Comparison of ENCODE assay signal across 22 mouse cellular contexts in genomic region chr14:75175781-75176180, GRCm38 (mm10). TPM values are rescaled to one million over a fixed set of nuclear protein-coding genes. Genes with fewer than 3 reads are reported as not detected.
A peak's percentile ranks its signal among the peaks of the same experiment; 100 is the strongest.
DNase-seq lines count a peak whose midpoint lies in the region; ATAC-seq and TF ChIP-seq lines count a peak whose summit lies in the region.
"Had no signal": no experiment of that assay in that cellular context is flagged by ENCODE, and none has a peak within 500 bp of the region (broad histone marks: within the 10 kb centered on the region; RNA-seq: fewer than 3 reads in every experiment).

No protein-coding gene starts in this region.

- H3K36me3 ChIP-seq in liver, embryonic 15.5 days (replicated peaks): no peaks in the 10 kb centered on the region
- H3K36me3 ChIP-seq in liver, embryonic 12.5 days: no peaks in the 10 kb centered on the region
- no peaks in the 10 kb centered on the region for H3K36me3 ChIP-seq in thymus, adult 2 months (ENCODE audit: control insufficient read depth, insufficient read depth, low read length)
- H3K36me3 ChIP-seq in midbrain, embryonic 11.5 days (ENCODE audit: control insufficient read depth, insufficient read depth, low read length): no peaks in the 10 kb centered on the region
- H3K36me3 ChIP-seq: embryonic facial prominence, embryonic 15.5 days; heart, embryonic 12.5 days; limb, embryonic 13.5 days had no signal

- H3K4me1 ChIP-seq in liver, embryonic 15.5 days (replicated peaks): peaks cover 39% of the 10 kb centered on the region
- H3K4me1 ChIP-seq in liver, embryonic 12.5 days: peaks cover 54% of the 10 kb centered on the region
- peaks cover 34% of the 10 kb centered on the region for H3K4me1 ChIP-seq in thymus, adult 2 months (replicated peaks; ENCODE audit: control insufficient read depth, insufficient read depth, low read length)
- peaks cover 52% of the 10 kb centered on the region for H3K4me1 ChIP-seq in bone marrow macrophage, adult 2 months (ENCODE audit: control insufficient read depth, insufficient read depth, low read length)
- H3K4me1 ChIP-seq in midbrain, embryonic 11.5 days (ENCODE audit: control insufficient read depth, insufficient read depth, low read length): no peaks in the 10 kb centered on the region
- H3K4me1 ChIP-seq: embryonic facial prominence, embryonic 15.5 days; limb, embryonic 13.5 days had no signal

- TF ChIP-seq POLR2A in thymus, adult 2 months (IDR thresholded peaks at IDR 0.05; ENCODE audit: control insufficient read depth, extremely low read depth, insufficient read depth, low read length, poor library complexity): no peak
- TF ChIP-seq POLR2A in bone marrow macrophage, adult 2 months (IDR thresholded peaks at IDR 0.05; ENCODE audit: borderline replicate concordance, low read depth, low read length): no peak

- 44% methylated on average over 7 of the region's 7 CpGs for WGBS in liver, embryonic 15.5 days (ENCODE audit: insufficient replicate concordance)
- 50% methylated on average over 7 of the region's 7 CpGs for WGBS in liver, embryonic 12.5 days (ENCODE audit: insufficient replicate concordance)
- WGBS in thymus, adult 2 months: 53% methylated on average over 7 of the region's 7 CpGs
- WGBS in midbrain, embryonic 11.5 days: 88% methylated on average over 7 of the region's 7 CpGs

- peaks cover 15% of the 10 kb centered on the region; the same call in 1 of the 2 replicates for H3K27me3 ChIP-seq in liver, embryonic 15.5 days
- H3K27me3 ChIP-seq in liver, embryonic 12.5 days (replicated peaks): peaks cover 6% of the 10 kb centered on the region; the same call in 1 of the 2 replicates
- H3K27me3 ChIP-seq in thymus, adult 2 months (ENCODE audit: control insufficient read depth, insufficient read depth, low read length): no peaks in the 10 kb centered on the region
- H3K27me3 ChIP-seq in midbrain, embryonic 11.5 days (ENCODE audit: control insufficient read depth, insufficient read depth, low read length): no peaks in the 10 kb centered on the region
- H3K27me3 ChIP-seq: embryonic facial prominence, embryonic 15.5 days; heart, embryonic 12.5 days; limb, embryonic 13.5 days had no signal

- ATAC-seq in liver, embryonic 15.5 days (ENCODE audit: insufficient read depth): no peak
- ATAC-seq in liver, embryonic 12.5 days: no peak
- ATAC-seq in midbrain, embryonic 11.5 days (ENCODE audit: low FRiP score): no peak
- ATAC-seq: forebrain, postnatal 0 days; hindbrain, embryonic 16.5 days had no signal

- no peak for TF ChIP-seq CTCF in thymus, adult 2 months (IDR thresholded peaks at IDR 0.05; ENCODE audit: borderline replicate concordance, control insufficient read depth, extremely low read depth, insufficient read depth, low read length, poor library complexity)
- no peak for TF ChIP-seq CTCF in bone marrow macrophage, adult 2 months (IDR thresholded peaks at IDR 0.05; ENCODE audit: low read depth, low read length)

- H3K9me3 ChIP-seq in liver, embryonic 15.5 days (replicated peaks): no peaks in the 10 kb centered on the region
- no peaks in the 10 kb centered on the region for H3K9me3 ChIP-seq in liver, embryonic 12.5 days (replicated peaks)
- H3K9me3 ChIP-seq in midbrain, embryonic 11.5 days (ENCODE audit: control insufficient read depth, low read length): no peaks in the 10 kb centered on the region
- H3K9me3 ChIP-seq: embryonic facial prominence, embryonic 15.5 days; heart, embryonic 12.5 days; limb, embryonic 13.5 days; megakaryocyte, embryonic 14.5 days had no signal

- DNase-seq in thymus, adult 2 months: no peak
- DNase-seq in thymus, postnatal 0 days (ENCODE audit: low spot score): no peak
- DNase-seq in thymus, postnatal 36 days: peak; percentile 19 to 23
- no peak for DNase-seq in midbrain, embryonic 11.5 days (ENCODE audit: low spot score, missing footprints)
- no peak for DNase-seq in embryo, embryonic 10 days (ENCODE audit: low spot score)
- DNase-seq: adrenal gland, adult 8-10 months; cerebellum, adult 11-12 months; cerebellum, postnatal 25 days; forebrain, postnatal 0 days; gastrocnemius, postnatal 36 days; kidney, adult 11 months; lung, embryonic 14.5 days had no signal

- H3K4me3 ChIP-seq in liver, embryonic 15.5 days (replicated peaks): no peak overlapping the region
- no peak overlapping the region for H3K4me3 ChIP-seq in liver, embryonic 12.5 days
- H3K4me3 ChIP-seq in thymus, adult 2 months (ENCODE audit: control insufficient read depth, insufficient read depth, low read length): no peak overlapping the region
- no peak overlapping the region for H3K4me3 ChIP-seq in bone marrow macrophage, adult 2 months (ENCODE audit: insufficient read depth, low read length)
- H3K4me3 ChIP-seq in midbrain, embryonic 11.5 days (ENCODE audit: low read depth, low read length): no peak overlapping the region
- H3K4me3 ChIP-seq: embryonic facial prominence, embryonic 15.5 days; heart, embryonic 12.5 days; limb, embryonic 13.5 days; megakaryocyte, embryonic 14.5 days had no signal

- no peak overlapping the region for H3K4me2 ChIP-seq in liver, embryonic 15.5 days
- H3K4me2 ChIP-seq in liver, embryonic 12.5 days: no peak overlapping the region
- H3K4me2 ChIP-seq in midbrain, embryonic 11.5 days: no peak overlapping the region
- H3K4me2 ChIP-seq: embryonic facial prominence, embryonic 15.5 days; heart, embryonic 12.5 days; limb, embryonic 13.5 days; lung, embryonic 14.5 days had no signal

- peak overlapping the region; percentile 11; the same call in 1 of the 2 replicates for H3K27ac ChIP-seq in liver, embryonic 15.5 days (replicated peaks)
- H3K27ac ChIP-seq in liver, embryonic 12.5 days: no peak overlapping the region
- peak overlapping the region; percentile 87 for H3K27ac ChIP-seq in thymus, adult 2 months (ENCODE audit: control insufficient read depth, insufficient read depth, low read length)
- peak overlapping the region; percentile 98 for H3K27ac ChIP-seq in bone marrow macrophage, adult 2 months (ENCODE audit: insufficient read depth, low read depth, low read length)
- no peak overlapping the region for H3K27ac ChIP-seq in midbrain, embryonic 11.5 days (ENCODE audit: low read depth, low read length)
- H3K27ac ChIP-seq: embryonic facial prominence, embryonic 15.5 days; limb, embryonic 13.5 days had no signal

- H3K9ac ChIP-seq in liver, embryonic 15.5 days: no peak overlapping the region
- H3K9ac ChIP-seq in liver, embryonic 12.5 days: no peak overlapping the region
- H3K9ac ChIP-seq in midbrain, embryonic 11.5 days (ENCODE audit: low read length): no peak overlapping the region
- H3K9ac ChIP-seq: embryonic facial prominence, embryonic 15.5 days; forebrain, postnatal 0 days; heart, embryonic 12.5 days; limb, embryonic 13.5 days; lung, embryonic 14.5 days had no signal

RNA-seq across cellular contexts. Expression of gene Lcp1, which starts 44.9 kb away (rescaled TPM):
- 39.6 and 40.9 TPM in 2 replicates for polyA plus RNA-seq in liver, embryonic 15.5 days (2015; fragmentation: Nextera tagmentation; extraction: Ambion mirVana)
- polyA plus RNA-seq in liver, embryonic 12.5 days (2016; fragmentation: Nextera tagmentation; extraction: Ambion mirVana): 36.2 and 39.8 TPM in 2 replicates
- polyA plus RNA-seq in thymus, adult 2 months (2012; rRNA removed): 62.8 and 71.2 TPM in 2 replicates
- polyA plus RNA-seq in thymus, postnatal 0 days (2015; fragmentation: Nextera tagmentation; extraction: Ambion mirVana): 177 and 212 TPM in 2 replicates
- polyA plus RNA-seq in bone marrow macrophage, adult 2 months (2012; ENCODE audit: insufficient read depth, insufficient read length, missing spikeins): 932 and 1,066 TPM in 2 replicates
- polyA plus RNA-seq in midbrain, embryonic 11.5 days (2014; fragmentation: Nextera tagmentation; extraction: Ambion mirVana): 30.9 and 34.7 TPM in 2 replicates

RNA-seq across cellular contexts. Expression of gene Lrrc63, which starts 45.1 kb away (rescaled TPM):
- not detected in 2 replicates for polyA plus RNA-seq in liver, embryonic 15.5 days (2015; fragmentation: Nextera tagmentation; extraction: Ambion mirVana)
- polyA plus RNA-seq in liver, embryonic 12.5 days (2016; fragmentation: Nextera tagmentation; extraction: Ambion mirVana): not detected in 2 replicates
- polyA plus RNA-seq in thymus, adult 2 months (2012; rRNA removed): 0.04 TPM in 1 of 2 replicates, not detected in the other
- polyA plus RNA-seq in thymus, postnatal 0 days (2015; fragmentation: Nextera tagmentation; extraction: Ambion mirVana): 0.06 and 0.09 TPM in 2 replicates
- 0.36 and 0.43 TPM in 2 replicates for polyA plus RNA-seq in bone marrow macrophage, adult 2 months (2012; ENCODE audit: insufficient read depth, insufficient read length, missing spikeins)
- polyA plus RNA-seq in midbrain, embryonic 11.5 days (2014; fragmentation: Nextera tagmentation; extraction: Ambion mirVana): 0.08 and 0.10 TPM in 2 replicates
- polyA plus RNA-seq: C2C12; embryonic facial prominence, embryonic 15.5 days; forebrain, postnatal 0 days; heart, embryonic 12.5 days; limb, embryonic 13.5 days; midbrain, postnatal 0 days had no signal

Comparison
In these comparisons a context has a peak if more than half of its experiments do, and no peak if none do; other contexts are left out.
1. H3K27ac ChIP-seq: peak in liver, embryonic 15.5 days (single experiment), thymus, adult 2 months (single experiment) and bone marrow macrophage, adult 2 months (single experiment); none in liver, embryonic 12.5 days (single experiment) and midbrain, embryonic 11.5 days (single experiment).
2. DNase-seq: peak in thymus, postnatal 36 days (2 of 2); none in thymus, adult 2 months (single experiment), thymus, postnatal 0 days (single experiment), midbrain, embryonic 11.5 days (single experiment) and embryo, embryonic 10 days (single experiment).